Mouse (Mus musculus): ENCODE measurements around the gene Nfix.

Nfix gene

DNA sequence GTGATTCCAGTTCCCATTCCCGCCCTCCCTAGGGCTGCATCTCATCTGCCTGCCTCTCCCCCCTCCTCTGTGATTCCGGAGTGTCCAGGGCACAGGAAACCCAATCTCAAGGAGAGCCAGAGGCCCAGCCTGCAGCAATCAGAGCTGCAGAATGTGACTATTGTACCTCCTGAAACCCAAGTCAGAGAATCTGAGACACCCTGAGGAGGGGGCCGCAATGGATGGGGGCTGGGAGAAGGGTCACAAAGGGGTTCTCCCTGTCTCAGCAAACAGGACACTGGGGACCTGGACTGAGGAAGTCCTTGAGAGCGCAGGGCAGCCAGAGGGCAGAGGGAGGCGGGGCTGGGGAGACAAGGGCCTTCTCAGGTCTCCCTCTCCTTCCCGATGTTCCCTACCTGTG is 67.1 kb downstream of the Nfix start:
- in situ Hi-C loops (cut with MboI; ENCODE audit: low pct_unique_long_range_greater_than_20kb in 1 of 2, low sequenced_read_pairs in 2 of 2, unreplicated experiment in 1 of 2): no loop called here

DNA sequence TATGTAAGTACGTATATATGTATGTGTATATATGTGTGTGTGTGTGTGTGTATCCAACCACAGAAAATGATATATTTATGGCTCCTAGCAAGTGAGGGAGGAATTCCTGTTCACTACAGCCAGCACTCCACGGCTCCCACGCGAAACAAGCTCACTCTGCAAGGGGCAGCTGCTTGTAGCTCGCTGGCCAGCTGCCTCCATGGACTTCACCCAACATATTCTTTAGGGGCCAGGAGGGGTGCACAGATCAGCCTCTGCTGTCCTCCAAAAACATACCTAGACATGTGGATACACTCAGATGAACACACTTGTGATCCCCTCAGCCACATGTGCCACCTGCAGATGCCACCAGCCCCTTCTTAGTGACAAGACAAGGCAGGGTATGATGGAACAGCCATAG is 67.6 kb downstream of the Nfix start:
- in situ Hi-C loops (cut with MboI; ENCODE audit: low pct_unique_long_range_greater_than_20kb in 1 of 2, low sequenced_read_pairs in 2 of 2, unreplicated experiment in 1 of 2): no loop called here

DNA sequence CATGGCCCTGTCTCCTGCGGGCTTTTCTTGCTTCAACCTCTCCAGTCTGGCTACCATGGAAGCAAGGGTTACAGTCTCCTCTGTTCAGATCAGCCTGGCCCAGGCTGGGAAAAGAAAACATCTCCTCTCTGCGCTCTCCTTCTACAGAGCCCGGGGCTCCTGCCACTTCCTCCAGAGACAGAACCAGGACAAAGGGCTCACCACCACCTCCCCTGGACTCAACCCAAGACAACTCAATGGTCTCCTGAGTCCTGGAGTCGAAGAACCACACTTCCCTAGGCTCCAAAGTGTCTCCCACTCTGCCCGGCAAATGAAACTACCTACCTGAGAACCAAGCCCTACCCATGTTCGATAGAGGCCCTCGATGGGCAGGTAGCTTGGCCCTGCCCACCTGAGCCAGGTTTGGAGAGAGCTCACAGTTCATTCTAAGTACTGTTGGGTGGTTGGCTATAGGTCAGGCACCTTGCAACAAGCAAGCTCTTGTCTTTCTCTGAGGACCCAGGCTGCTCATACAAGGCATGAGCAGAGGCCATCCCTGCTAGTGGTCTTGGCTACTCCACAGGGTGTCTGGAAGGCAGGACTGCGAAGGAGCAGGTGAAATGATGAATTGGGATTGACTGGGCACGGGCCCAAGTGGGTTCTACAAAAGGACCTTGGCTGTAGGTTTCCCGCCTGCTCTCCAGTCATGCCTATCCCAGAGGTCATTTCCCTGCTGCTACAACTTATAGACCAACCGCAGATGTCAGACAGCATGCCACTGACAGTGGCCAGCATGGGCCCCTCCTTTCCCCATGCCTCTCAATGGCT is 68.6 kb downstream of the Nfix start:
- in situ Hi-C loops (cut with MboI; ENCODE audit: low pct_unique_long_range_greater_than_20kb in 1 of 2, low sequenced_read_pairs in 2 of 2, unreplicated experiment in 1 of 2): no loop called here

DNA sequence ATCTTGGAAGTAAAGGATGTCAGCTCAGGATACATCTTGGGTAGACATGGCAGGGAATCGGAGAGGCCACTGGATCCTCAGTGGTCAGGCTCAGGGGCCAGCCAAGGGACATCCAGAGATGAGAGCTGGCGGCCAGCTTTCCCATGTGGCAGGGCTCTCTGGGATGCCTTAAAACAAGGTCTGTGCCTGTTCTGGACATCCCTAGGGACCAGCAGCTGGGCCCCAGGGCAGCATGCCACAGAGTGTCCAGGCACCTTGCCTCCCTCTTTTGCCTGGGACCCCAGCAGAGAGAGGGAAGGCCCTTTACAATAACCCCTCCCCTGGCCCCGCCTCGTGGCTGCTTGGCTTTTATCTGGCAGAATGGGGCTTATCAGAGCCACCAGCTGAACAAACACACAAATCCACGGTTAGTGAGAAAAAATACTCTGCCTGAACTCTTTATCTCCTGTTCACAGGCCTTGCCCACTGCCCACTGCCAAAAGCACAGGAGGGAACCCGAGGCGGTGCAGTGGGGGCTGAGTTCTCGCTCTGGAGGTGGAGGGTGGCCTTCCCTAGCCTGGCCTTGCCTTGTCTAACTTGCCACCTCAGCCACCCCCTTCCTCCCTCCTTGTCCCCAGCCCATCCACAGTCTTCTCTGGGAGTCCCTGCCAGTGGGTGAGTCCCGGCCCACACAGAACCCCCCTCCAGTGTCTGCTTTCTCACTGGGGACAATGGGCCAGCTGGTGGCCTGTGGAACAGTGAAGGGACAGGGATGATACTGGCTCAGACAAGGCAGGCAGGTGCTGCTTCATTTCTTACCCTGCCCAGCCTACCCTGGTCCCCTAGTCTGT is 69.4 kb downstream of the Nfix start:
- in situ Hi-C loops (cut with MboI; ENCODE audit: low pct_unique_long_range_greater_than_20kb in 1 of 2, low sequenced_read_pairs in 2 of 2, unreplicated experiment in 1 of 2): no loop called here

DNA sequence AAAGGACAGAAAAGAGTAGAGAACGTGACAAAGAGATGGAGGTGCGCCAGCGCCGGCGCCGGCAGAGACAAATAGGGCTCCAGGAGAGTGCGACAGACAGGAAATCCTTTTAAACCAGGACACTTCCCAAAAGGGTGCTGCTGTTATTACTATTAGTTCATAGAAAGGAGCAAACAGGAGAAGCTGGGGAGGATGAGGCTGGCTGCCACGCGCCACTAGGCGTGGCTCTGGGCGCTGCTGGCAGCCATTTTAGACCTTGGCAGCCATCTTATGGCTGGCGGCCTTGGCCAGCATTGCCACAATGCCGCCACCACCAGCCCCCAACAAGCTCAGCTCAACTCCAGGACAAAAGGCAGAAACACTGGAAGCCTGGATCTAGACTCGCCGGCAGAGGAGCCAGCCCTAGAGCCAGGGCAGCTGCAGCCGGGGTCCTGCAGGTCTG is 70.2 kb downstream of the Nfix start:
- in situ Hi-C loops (cut with MboI; ENCODE audit: low pct_unique_long_range_greater_than_20kb in 1 of 2, low sequenced_read_pairs in 2 of 2, unreplicated experiment in 1 of 2): no loop called here

DNA sequence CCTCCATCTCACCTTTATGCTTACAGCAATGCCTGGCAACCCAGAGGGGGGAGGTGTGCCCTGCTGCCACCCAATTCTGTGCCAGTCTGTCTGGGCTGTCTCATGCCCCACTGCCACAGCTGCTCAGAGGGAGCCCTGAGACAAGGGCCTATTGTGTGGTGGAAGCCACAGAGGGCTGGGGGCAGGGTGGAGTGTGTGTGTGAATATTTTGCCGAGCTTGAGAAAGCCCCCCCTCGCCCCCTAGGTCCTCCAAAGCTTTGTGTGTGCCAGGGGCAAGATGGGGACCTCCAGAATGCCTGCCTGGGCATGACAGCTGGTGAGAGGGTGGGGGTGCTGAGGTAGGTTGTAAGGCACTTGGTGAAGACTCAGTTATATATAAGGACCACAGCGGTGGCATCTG is 71.7 kb downstream of the Nfix start:
- in situ Hi-C loops (cut with MboI; ENCODE audit: low pct_unique_long_range_greater_than_20kb in 1 of 2, low sequenced_read_pairs in 2 of 2, unreplicated experiment in 1 of 2): no loop called here

DNA sequence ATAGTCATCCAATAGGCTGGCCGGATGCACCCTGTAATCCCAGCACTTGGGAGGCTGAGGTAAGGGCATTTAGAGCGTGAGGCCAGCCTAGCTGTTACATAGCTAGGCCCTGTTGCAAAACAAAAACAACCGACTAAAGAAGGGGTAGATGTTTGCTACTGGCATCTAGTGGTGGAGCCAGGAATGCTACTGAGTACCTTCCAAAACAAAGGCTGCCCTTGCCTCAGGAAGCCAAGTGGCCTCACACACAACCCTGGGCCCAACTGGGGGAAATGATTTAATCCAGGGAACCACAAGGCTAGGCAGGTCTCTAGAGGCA is 74.2 kb downstream of the Nfix start:
- in situ Hi-C loops (cut with MboI; ENCODE audit: low pct_unique_long_range_greater_than_20kb in 1 of 2, low sequenced_read_pairs in 2 of 2, unreplicated experiment in 1 of 2): no loop called here

DNA sequence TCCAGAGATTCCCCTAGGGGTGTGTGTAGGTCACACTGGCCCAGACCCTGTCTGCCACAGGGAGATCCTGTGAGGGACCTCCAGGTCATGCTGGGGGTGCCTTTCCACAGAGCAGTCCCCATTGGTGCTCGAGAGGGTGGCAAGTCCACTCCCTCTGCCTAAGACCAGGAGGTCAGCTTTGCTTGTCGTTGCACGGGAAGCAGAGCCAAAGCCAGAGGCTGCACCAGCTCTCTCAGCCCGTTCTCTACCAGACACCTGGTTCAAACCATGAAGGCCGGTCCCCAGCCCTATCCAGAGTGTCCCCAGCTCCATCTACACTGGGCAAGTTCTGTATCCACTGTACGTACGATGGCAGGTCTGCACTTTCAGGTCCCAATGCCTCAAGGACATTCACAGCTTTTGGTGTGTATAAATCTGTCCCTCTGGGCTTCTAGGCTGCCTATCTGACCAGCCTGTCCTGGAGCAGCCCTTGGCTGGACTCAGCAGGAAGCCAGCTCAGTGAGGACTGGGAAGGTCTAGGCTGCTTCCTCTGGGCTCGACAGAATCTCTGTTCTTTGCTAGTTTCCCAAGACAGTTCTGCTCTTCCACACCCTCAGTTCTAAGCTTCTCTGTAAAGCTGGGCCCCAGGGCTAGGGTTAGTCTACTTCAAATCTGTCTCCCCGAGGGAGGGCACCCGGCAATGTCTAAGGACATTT is 74.8 kb downstream of the Nfix start:
- in situ Hi-C loops (cut with MboI; ENCODE audit: low pct_unique_long_range_greater_than_20kb in 1 of 2, low sequenced_read_pairs in 2 of 2, unreplicated experiment in 1 of 2): no loop called here

DNA sequence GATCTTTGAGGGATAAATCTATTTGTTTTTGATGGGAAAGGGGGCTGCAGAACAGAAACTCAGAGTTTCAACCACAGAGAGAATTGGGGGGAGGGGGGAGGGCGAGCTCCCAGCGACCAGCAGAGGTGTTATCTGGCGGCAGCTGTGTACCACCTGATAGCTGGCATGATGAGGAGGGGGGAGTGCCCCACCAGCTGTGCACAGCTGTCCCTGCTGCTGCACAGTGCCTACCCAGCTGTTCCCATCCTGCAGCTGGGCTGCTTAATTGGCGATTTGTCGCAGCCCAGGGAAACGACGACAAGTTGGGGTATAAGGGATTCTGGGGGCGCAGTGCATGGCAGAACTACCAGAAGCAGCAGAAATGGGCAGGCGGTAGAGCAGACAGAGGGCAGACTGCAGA is 75.5 kb downstream of the Nfix start:
- in situ Hi-C loops (cut with MboI; ENCODE audit: low pct_unique_long_range_greater_than_20kb in 1 of 2, low sequenced_read_pairs in 2 of 2, unreplicated experiment in 1 of 2): no loop called here

DNA sequence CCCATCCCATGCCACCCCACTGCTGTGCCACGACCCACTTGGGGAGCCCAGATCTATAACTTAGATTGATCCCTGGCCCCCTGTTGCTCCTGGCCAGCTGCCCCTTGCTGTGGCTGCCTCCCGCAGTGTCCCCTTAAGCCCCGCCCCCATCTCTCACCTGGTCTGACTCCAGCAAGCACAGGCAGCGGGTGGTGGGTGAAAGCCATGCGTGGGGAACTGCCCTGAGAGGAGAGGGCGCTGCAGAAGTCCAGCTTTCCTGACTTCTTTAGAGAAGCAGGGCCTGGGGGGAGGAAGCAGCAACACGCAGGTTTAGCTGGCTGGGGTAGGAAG is 76.6 kb downstream of the Nfix start:
- in situ Hi-C loops (cut with MboI; ENCODE audit: low pct_unique_long_range_greater_than_20kb in 1 of 2, low sequenced_read_pairs in 2 of 2, unreplicated experiment in 1 of 2): no loop called here

DNA sequence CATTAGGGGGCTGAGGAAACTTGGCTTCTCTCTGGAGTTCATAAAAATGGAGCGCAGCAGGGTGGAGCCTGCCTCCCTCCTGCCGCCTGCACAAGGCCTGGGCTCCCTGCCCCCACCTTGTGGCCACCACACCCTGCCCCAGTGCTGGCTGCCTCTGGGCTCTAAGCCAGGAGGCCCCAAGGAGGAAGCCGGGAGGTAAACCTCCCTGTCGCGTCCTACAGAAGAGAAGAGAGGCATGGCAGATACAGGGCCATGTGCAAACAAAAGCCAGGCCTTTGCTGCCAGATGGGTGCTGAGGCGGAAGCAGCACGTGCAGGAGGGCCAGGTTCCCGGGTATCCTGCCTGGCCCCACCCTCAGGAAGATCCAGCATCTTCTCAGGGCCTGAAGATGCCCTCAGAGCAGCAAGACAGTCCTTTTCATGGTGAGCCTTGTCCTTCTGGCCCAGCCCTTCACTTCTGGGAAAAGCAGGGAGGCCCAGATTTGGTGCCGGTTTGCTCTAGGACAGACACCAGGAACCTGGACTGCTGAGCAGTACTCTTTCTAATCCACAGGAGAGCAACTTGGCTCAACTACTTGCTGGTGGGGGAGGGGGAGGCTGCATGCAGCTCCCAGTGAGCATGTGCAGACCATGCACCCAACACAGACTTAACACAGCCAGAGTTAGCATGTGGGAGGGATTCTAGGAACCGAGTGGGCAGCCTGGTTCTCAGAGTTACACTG is 77.1 kb downstream of the Nfix start, which contains the start of gene G430095P16Rik:
G430095P16Rik (plus strand) TSS at position 158 of the 721 bp plus-strand sequence.
- in situ Hi-C loops (cut with MboI; ENCODE audit: low pct_unique_long_range_greater_than_20kb in 1 of 2, low sequenced_read_pairs in 2 of 2, unreplicated experiment in 1 of 2): no loop called here

DNA sequence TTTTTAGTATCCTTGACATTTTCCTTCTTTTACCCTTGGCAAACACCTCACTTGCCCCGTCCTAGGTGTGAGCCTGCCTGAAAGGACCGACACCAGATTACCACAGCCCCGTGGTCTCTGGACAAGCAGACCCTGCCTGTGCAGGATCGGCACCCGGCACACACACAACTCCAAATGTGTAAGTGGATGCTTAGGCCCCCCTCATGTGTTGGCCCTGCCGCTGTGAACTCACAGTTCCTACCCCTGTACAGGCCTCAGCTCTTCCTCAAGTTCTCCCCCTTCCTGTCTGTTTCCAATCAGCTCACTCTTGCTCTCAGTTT is 77.7 kb downstream of the Nfix start:
- in situ Hi-C loops (cut with MboI; ENCODE audit: low pct_unique_long_range_greater_than_20kb in 1 of 2, low sequenced_read_pairs in 2 of 2, unreplicated experiment in 1 of 2): no loop called here

DNA sequence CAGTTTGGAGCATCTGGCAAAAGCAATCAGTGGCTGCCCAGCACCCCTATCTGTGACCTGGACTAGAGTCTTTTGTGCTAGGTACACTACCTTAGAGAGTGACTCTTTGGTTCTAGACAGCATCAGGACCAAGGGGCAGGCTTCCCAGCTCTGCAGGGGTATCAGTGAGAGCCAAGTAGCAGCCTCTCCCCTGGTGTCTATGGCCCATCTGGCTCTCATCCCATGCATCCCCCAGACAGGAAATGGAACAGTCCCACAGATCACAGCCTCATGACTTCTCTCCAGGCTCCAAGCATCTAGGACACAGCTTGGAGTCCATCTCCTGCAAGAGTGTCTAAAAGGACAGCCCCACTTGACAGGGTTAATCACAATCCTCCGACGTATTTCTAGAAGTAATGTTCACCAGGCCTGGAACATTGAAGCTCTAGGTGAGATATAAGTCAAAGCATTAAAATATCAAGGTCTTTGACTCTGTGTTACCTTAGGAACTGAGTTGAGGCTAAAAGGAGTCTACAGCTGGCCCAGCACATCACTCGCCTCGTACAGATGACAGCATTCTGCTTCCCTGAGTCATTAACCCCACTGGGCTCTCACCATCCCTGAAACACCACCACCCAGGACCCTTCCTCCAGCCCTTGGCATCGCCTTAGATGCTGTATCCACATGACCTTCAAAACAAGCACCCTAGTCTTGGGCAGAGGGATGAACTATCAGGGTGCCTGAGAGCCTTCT is 81.0 kb downstream of the Nfix start:
- in situ Hi-C loops (cut with MboI; ENCODE audit: low pct_unique_long_range_greater_than_20kb in 1 of 2, low sequenced_read_pairs in 2 of 2, unreplicated experiment in 1 of 2): no loop called here

DNA sequence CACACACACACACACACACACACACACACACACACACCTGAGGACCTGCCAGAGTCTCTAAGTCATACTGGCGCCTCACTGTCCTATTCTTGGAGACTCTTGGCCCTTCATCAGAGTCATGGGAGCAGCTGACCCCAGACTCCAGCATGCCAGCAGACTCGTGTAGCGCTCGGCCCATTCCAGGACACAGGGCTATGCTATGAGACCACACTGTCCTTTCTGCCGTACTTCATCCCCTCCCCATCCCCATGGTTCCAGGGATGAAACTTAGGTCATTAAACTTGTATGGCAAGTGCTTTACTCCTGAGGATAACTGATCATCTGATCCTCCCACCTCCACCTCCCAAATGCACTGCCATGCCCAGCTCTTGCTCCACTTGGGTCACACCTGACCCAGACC is 81.7 kb downstream of the Nfix start:
- in situ Hi-C loops (cut with MboI; ENCODE audit: low pct_unique_long_range_greater_than_20kb in 1 of 2, low sequenced_read_pairs in 2 of 2, unreplicated experiment in 1 of 2): no loop called here

DNA sequence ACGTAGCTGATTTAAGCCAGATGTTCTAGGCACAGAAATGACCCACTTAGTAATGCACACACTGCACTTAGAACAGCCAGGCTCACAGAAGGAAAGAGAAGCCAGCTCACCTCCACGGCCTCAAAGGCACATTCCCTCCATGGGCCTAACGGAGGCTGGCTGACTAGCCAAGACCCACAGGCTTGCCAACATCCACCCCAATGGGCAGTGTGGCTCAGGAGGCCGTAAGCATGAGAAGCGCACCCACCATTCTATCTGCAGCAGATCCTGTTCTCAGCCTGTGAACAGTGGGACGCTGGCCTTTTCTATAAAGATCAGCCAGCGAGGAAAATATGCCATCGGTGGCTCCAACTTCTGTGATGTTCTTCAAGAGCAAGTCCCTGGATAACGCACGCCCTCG is 83.4 kb downstream of the Nfix start:
- in situ Hi-C loops (cut with MboI; ENCODE audit: low pct_unique_long_range_greater_than_20kb in 1 of 2, low sequenced_read_pairs in 2 of 2, unreplicated experiment in 1 of 2): no loop called here

DNA sequence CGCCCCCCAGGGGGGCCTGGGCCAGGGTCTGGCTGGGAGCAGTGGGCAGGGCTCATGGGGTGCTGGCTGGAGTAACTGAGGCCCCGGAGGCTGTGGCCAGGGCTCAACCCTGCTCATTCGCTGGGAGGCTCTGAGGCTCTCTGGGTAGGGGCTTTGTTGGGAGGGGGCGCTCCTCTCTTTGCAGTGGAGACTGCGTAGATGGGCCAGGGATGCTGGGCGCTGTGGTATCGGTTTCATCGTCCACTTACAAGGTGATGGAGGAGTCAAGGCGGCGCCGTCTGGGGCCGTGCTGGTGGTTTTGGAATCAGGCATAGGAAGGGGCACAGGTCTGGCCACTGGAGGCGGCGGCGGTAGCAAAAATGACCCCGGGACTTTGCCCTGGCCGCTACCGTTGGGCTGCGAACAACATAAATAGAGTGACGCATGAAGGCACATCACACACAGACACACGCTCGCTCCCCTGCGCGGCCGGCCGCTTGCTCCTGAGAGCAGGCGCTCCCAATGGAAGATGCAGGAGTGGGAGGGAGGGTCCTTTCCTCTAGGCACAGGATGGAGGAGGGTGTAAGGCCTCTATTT is 84.2 kb downstream of the Nfix start:
- in situ Hi-C loops (cut with MboI; ENCODE audit: low pct_unique_long_range_greater_than_20kb in 1 of 2, low sequenced_read_pairs in 2 of 2, unreplicated experiment in 1 of 2): no loop called here

DNA sequence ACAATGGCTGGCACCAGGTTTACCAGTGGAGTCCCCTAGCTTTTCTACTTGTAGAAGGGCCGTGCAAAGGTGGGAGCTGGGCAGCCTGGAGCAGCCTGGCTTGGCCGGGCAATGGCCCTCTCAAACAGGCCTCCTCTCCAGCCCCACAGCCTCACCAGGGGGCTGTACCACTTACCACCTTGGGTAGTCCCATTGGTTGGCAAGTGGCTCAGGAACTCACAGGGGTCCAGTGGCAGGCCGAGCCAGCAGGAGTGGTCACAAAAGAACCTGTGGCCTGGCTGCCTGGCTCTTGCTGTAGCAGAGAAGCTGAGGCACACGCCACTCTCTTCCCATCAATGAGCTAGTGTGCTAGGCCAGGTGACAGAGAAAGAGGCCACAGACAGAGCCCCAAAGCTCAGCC is 86.0 kb downstream of the Nfix start:
- in situ Hi-C loops (cut with MboI; ENCODE audit: low pct_unique_long_range_greater_than_20kb in 1 of 2, low sequenced_read_pairs in 2 of 2, unreplicated experiment in 1 of 2): loop anchor here in 1 of 2 experiments (5.0 kb wide), 1 partner anchor 83 kb away; no protein-coding TSS in a partner anchor

DNA sequence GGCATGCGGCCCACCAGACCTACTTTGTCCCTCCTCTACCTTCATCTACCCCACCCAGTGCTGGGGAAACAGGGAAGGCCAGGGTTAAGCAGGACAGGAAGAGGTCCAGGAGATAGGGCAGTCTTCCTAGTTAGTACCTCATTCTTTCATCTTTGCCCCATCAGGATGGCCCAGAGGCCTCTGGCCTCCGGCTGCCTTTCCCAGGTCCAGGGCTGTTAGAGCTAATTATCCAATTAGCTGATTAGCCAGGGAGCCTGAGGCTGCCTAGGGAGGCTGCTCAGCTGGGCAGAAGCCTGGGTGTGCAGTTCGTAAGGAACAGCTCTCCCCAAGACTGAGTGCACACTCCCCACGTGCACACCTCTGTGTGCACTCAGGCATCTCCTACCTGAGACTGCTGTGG is 86.8 kb downstream of the Nfix start:
- in situ Hi-C loops (cut with MboI; ENCODE audit: low pct_unique_long_range_greater_than_20kb in 1 of 2, low sequenced_read_pairs in 2 of 2, unreplicated experiment in 1 of 2): loop anchor here in 1 of 2 experiments (5.0 kb wide), 1 partner anchor 84 kb away; no protein-coding TSS in a partner anchor
